Mouse (Mus musculus): ENCODE data around the gene Ube2o. TPM values are rescaled to one million over a fixed set of nuclear protein-coding genes. Genes with fewer than 3 reads are reported as not detected.

Ube2o gene
- polyA plus RNA-seq, 1 experiment = 43.6 TPM

GRCm38 (mm10) chr11:116589574-116589973 lies 8.3 kb upstream of the Ube2o start:
- no peak overlapping the region for H3K9ac ChIP-seq (ENCODE audit: low read depth, poor library complexity, severe bottlenecking)
- no peak for TF ChIP-seq EP300 (IDR thresholded peaks at IDR 0.05; ENCODE audit: insufficient read depth, low read depth, low read length)
- no peak for TF ChIP-seq POLR2A (IDR thresholded peaks at IDR 0.05; ENCODE audit: insufficient read depth, low read length)
- no peak for TF ChIP-seq CTCF (IDR thresholded peaks at IDR 0.05; ENCODE audit: low read depth, low read length)
- H3K36me3 ChIP-seq (ENCODE audit: control insufficient read depth, insufficient read depth, low read length, poor library complexity, severe bottlenecking) = no peaks in the 10 kb centered on the region
- no peaks in the 10 kb centered on the region for H3K9me3 ChIP-seq (replicated peaks; ENCODE audit: control insufficient read depth, insufficient read depth, low read length, poor library complexity, severe bottlenecking)
- no peaks in the 10 kb centered on the region for H3K27me3 ChIP-seq (ENCODE audit: control insufficient read depth, insufficient read depth, low read length, poor library complexity, severe bottlenecking)
- no peak overlapping the region for H3K4me3 ChIP-seq (ENCODE audit: low read depth, low read length)
- H3K27ac ChIP-seq (ENCODE audit: insufficient read depth, low read length) = no peak overlapping the region
- peaks cover 12% of the 10 kb centered on the region for H3K4me1 ChIP-seq (ENCODE audit: control insufficient read depth, insufficient read depth, low read length)

GRCm38 (mm10) chr11:116589020-116589531 lies 7.8 kb upstream of the Ube2o start:
- TF ChIP-seq EP300 (IDR thresholded peaks at IDR 0.05; ENCODE audit: insufficient read depth, low read depth, low read length) (no peak), POLR2A (IDR thresholded peaks at IDR 0.05; ENCODE audit: insufficient read depth, low read length) (no peak), CTCF (IDR thresholded peaks at IDR 0.05; ENCODE audit: low read depth, low read length) (no peak)
- no peak overlapping the region for H3K4me3 ChIP-seq (ENCODE audit: low read depth, low read length)

GRCm38 (mm10) chr11:116586801-116587631 lies 5.8 kb upstream of the Ube2o start:
- H3K36me3 ChIP-seq (ENCODE audit: control insufficient read depth, insufficient read depth, low read length, poor library complexity, severe bottlenecking) = no peaks in the 10 kb centered on the region
- peak overlapping the region; percentile 58; the same call in 1 of the 2 replicates for H3K27ac ChIP-seq (ENCODE audit: insufficient read depth, low read length)
- peaks cover 12% of the 10 kb centered on the region for H3K4me1 ChIP-seq (ENCODE audit: control insufficient read depth, insufficient read depth, low read length)
- no peaks in the 10 kb centered on the region for H3K27me3 ChIP-seq (ENCODE audit: control insufficient read depth, insufficient read depth, low read length, poor library complexity, severe bottlenecking)
- H3K9ac ChIP-seq (ENCODE audit: low read depth, poor library complexity, severe bottlenecking) = no peak overlapping the region
- TF ChIP-seq EP300 (IDR thresholded peaks at IDR 0.05; ENCODE audit: insufficient read depth, low read depth, low read length) (no peak), POLR2A (IDR thresholded peaks at IDR 0.05; ENCODE audit: insufficient read depth, low read length) (peak; percentile 35), CTCF (IDR thresholded peaks at IDR 0.05; ENCODE audit: low read depth, low read length) (peak; percentile 93)
- peak overlapping the region; percentile 41 for H3K4me3 ChIP-seq (ENCODE audit: low read depth, low read length)
- H3K9me3 ChIP-seq (replicated peaks; ENCODE audit: control insufficient read depth, insufficient read depth, low read length, poor library complexity, severe bottlenecking) = no peaks in the 10 kb centered on the region

More at GRCm38 (mm10) chr11:116589020-116589531, 7.8 kb upstream of the Ube2o start:
- Histone ChIP-seq H3K27me3 (ENCODE audit: control insufficient read depth, insufficient read depth, low read length, poor library complexity, severe bottlenecking) (no peaks in the 10 kb centered on the region), H3K27ac (ENCODE audit: insufficient read depth, low read length) (no peak overlapping the region), H3K9ac (ENCODE audit: low read depth, poor library complexity, severe bottlenecking) (no peak overlapping the region), H3K4me1 (ENCODE audit: control insufficient read depth, insufficient read depth, low read length) (peaks cover 12% of the 10 kb centered on the region), H3K9me3 (replicated peaks; ENCODE audit: control insufficient read depth, insufficient read depth, low read length, poor library complexity, severe bottlenecking) (no peaks in the 10 kb centered on the region), H3K36me3 (ENCODE audit: control insufficient read depth, insufficient read depth, low read length, poor library complexity, severe bottlenecking) (no peaks in the 10 kb centered on the region)

GRCm38 (mm10) chr11:116586310-116586709 lies 5.1 kb upstream of the Ube2o start, which contains the start of gene Aanat:
Gene Aanat, plus strand, starts transcription at chr11:116586432.
- TF ChIP-seq EP300 (IDR thresholded peaks at IDR 0.05; ENCODE audit: insufficient read depth, low read depth, low read length) (peak; percentile 74; the same call in 1 of the 2 replicates), POLR2A (IDR thresholded peaks at IDR 0.05; ENCODE audit: insufficient read depth, low read length) (no peak)

DNA sequence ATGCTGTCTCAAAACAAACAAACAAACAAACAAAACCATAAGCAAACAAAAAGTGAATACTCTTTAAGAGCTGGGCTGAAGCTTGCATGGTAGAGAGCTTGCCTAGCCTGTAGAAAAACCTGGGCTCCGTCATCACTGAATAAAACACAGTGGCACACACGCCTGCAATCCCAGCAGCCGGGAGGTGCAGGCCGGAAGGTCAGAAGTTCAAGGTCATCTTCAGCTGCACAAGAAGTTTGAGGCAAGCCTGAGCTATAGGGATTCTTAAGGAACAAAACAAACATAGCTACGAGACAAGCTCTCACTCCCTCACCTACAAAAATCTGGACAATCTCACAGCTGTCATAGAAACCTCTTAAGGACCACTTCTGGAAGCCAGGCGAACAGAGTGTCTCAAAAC lies 4.4 kb upstream of the Ube2o start:
- Histone ChIP-seq H3K4me3 (ENCODE audit: low read depth, low read length) (no peak overlapping the region), H3K27ac (ENCODE audit: insufficient read depth, low read length) (peak overlapping the region; percentile 58), H3K4me1 (ENCODE audit: control insufficient read depth, insufficient read depth, low read length) (peaks cover 8% of the 10 kb centered on the region), H3K36me3 (ENCODE audit: control insufficient read depth, insufficient read depth, low read length, poor library complexity, severe bottlenecking) (no peaks in the 10 kb centered on the region), H3K9ac (ENCODE audit: low read depth, poor library complexity, severe bottlenecking) (no peak overlapping the region), H3K27me3 (ENCODE audit: control insufficient read depth, insufficient read depth, low read length, poor library complexity, severe bottlenecking) (no peaks in the 10 kb centered on the region), H3K9me3 (replicated peaks; ENCODE audit: control insufficient read depth, insufficient read depth, low read length, poor library complexity, severe bottlenecking) (no peaks in the 10 kb centered on the region)
- peak; percentile 79 for TF ChIP-seq EP300 (IDR thresholded peaks at IDR 0.05; ENCODE audit: insufficient read depth, low read depth, low read length)
- no peak for TF ChIP-seq POLR2A (IDR thresholded peaks at IDR 0.05; ENCODE audit: insufficient read depth, low read length)

More at GRCm38 (mm10) chr11:116586310-116586709, 5.1 kb upstream of the Ube2o start, which contains the start of gene Aanat:
- Histone ChIP-seq H3K27me3 (ENCODE audit: control insufficient read depth, insufficient read depth, low read length, poor library complexity, severe bottlenecking) (no peaks in the 10 kb centered on the region), H3K4me3 (ENCODE audit: low read depth, low read length) (peak within 1 kb of the TSS; percentile 41), H3K4me1 (ENCODE audit: control insufficient read depth, insufficient read depth, low read length) (peaks cover 8% of the 10 kb centered on the region), H3K27ac (ENCODE audit: insufficient read depth, low read length) (peak within 1 kb of the TSS; percentile 58), H3K9me3 (replicated peaks; ENCODE audit: control insufficient read depth, insufficient read depth, low read length, poor library complexity, severe bottlenecking) (no peaks in the 10 kb centered on the region), H3K9ac (ENCODE audit: low read depth, poor library complexity, severe bottlenecking) (no peak within 1 kb of the TSS), H3K36me3 (ENCODE audit: control insufficient read depth, insufficient read depth, low read length, poor library complexity, severe bottlenecking) (no peaks in the 10 kb centered on the region)

All from ES-Bruce4 (cell line).